Mouse (Mus musculus): ENCODE data around the gene H2afy. TPM values are rescaled to one million over a fixed set of nuclear protein-coding genes. Genes with fewer than 3 reads are reported as not detected.

The H2afy gene
- total RNA-seq (2023) = 100 to 1,000 TPM; 278 to 329 TPM

DNA sequence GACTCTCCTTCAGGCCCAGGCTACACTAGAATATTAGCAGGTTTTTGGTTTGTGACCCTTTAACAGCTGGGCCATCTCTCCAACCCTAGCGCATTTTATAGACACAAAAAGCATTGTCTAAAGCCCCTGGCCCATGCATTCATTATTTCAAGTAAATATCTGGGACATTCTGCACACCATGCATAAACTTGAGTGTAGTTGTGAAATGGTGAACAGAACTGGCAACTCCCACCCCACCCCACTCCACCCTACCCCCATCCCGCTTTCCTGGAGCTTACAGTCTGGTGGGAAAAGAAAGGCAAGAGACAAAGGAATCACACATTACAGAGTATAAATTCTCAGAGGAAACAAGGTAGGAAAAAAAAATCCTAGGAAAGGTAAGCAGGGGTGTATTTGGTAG is at the start of gene H2afy:
Gene H2afy (minus strand): TSS at position 162 of the 400 bp plus-strand sequence.

DNA sequence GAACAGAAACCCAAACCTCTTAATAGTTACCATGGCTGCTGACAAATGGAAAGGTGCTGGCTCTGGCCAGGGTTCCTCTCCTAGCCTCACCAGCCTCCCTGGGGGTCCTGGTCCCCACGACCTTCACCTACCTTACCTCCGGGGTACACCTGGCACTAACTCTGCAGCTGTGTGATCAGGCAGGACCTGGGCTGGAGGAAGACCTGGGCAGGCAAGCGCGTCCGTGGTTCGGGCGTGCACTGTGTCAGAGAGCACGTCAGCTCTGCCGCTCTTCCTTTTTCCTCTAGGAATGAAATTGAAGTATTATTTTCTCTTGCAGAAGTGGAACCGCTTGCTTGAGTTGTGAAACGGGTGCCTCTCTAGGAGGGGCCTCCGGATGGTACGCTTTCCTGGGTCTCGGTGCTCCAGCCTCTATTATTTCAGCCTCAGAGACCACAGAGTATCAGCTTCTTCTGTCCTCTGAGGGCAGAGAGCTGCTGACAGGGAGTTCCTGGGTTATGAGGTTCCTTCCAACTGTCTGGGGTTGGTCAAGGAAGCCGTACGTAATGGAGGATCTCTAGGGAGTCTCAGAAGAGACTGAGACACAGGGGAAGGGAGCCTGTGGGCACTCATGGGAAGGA is 42.4 kb upstream of the H2afy start, which contains the start of gene Tifab:
Gene Tifab (minus strand): TSS at position 470 of the 620 bp plus-strand sequence.

Other genes with a start within 250 kb of the H2afy start
- gene Tifab, start 42.5 kb upstream of the H2afy start, total RNA-seq (2023) = 1 to 10 TPM; 2.0 to 2.5 TPM
- gene Neurog1, start 115.8 kb upstream of the H2afy start, total RNA-seq (2023) = not detected
- gene Cxcl14, start 160.2 kb upstream of the H2afy start, total RNA-seq (2023) = not detected